Mouse (Mus musculus): ENCODE data around the gene Clmp. TPM values are rescaled to one million over a fixed set of nuclear protein-coding genes. Genes with fewer than 3 reads are reported as not detected.

The Clmp gene
- polyA plus RNA-seq (2011; ENCODE audit: insufficient read depth, insufficient read length, low replicate concordance, missing spikeins): 1.9 and 4.1 TPM in 2 replicates

DNA sequence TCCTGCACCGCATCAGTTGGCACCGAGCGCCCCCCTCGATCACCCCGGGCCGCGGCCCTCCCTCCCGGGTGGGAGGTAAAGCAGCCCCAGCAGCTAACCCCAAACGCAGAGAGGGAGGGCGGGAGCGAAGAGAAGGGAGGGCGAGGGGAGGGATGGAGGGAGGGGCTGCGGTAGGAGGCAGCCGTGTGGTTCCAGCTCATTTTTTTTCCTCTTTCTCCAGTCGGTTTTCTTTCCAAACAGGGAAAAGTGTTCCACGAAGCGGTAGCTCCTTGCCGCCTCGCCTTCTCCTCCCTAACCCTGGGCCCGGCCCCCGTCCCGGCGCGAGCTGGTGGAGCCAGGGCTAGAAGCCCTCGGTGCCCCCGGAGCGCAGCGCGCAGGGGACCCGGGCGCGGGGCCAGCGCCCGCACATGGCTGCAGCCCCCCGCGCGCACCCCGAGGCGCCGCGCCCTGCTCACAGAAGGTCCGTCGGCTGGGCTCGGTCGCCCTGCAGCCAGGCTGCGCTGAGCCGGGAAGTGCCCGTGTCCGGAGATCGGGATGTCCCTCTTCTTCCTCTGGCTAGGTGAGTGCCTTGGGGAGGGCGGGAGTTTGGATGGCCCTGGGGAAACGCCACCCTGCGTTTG, at the start of gene Clmp:
TSS of gene Clmp (plus strand) at position 162 of the 620 bp plus-strand sequence.
- TF ChIP-seq CTCF (IDR thresholded peaks at IDR 0.05; ENCODE audit: control insufficient read depth, insufficient read depth, low read length) (no peak), POLR2A (IDR thresholded peaks at IDR 0.05; ENCODE audit: borderline replicate concordance, control insufficient read depth, low read depth, low read length) (no peak)
- WGBS: 2% methylated on average over 51 of the region's 53 CpGs
- H3K4me1 ChIP-seq (ENCODE audit: control insufficient read depth, insufficient read depth, low read length): no peaks in the 10 kb centered on the region
- no peak within 1 kb of the TSS for H3K4me3 ChIP-seq (replicated peaks; ENCODE audit: control insufficient read depth, low read depth, low read length)
- H3K27ac ChIP-seq (ENCODE audit: control insufficient read depth, insufficient read depth, low read depth, low read length, poor library complexity): peak within 1 kb of the TSS; percentile 29; the same call in 1 of the 2 replicates

GRCm38 (mm10) chr9:40636054-40636453, 49.7 kb upstream of the Clmp start:
- H3K4me1 ChIP-seq (ENCODE audit: control insufficient read depth, insufficient read depth, low read length): peaks cover 2% of the 10 kb centered on the region; the same call in 1 of the 2 replicates
- H3K27ac ChIP-seq (ENCODE audit: control insufficient read depth, insufficient read depth, low read depth, low read length, poor library complexity): no peak overlapping the region
- H3K4me3 ChIP-seq (replicated peaks; ENCODE audit: control insufficient read depth, low read depth, low read length): no peak overlapping the region
- 5% methylated on average over 2 of the region's 2 CpGs for WGBS
- TF ChIP-seq POLR2A (IDR thresholded peaks at IDR 0.05; ENCODE audit: borderline replicate concordance, control insufficient read depth, low read depth, low read length) (no peak), CTCF (IDR thresholded peaks at IDR 0.05; ENCODE audit: control insufficient read depth, insufficient read depth, low read length) (peak; percentile 92)

- TF ChIP-seq POLR2A (IDR thresholded peaks at IDR 0.05; ENCODE audit: borderline replicate concordance, control insufficient read depth, low read depth, low read length) (no peak), CTCF (IDR thresholded peaks at IDR 0.05; ENCODE audit: control insufficient read depth, insufficient read depth, low read length) (no peak)
- Histone ChIP-seq H3K27ac (ENCODE audit: control insufficient read depth, insufficient read depth, low read depth, low read length, poor library complexity) (no peak overlapping the region), H3K4me1 (ENCODE audit: control insufficient read depth, insufficient read depth, low read length) (no peaks in the 10 kb centered on the region; the same call in 1 of the 2 replicates), H3K4me3 (replicated peaks; ENCODE audit: control insufficient read depth, low read depth, low read length) (peak overlapping the region; percentile 71)
- WGBS: 34% methylated on average over 8 of the region's 8 CpGs
Measured at GRCm38 (mm10) chr9:40637705-40638393, 47.9 kb upstream of the Clmp start.

GRCm38 (mm10) chr9:40638394-40639049, 47.2 kb upstream of the Clmp start:
- Histone ChIP-seq H3K4me3 (replicated peaks; ENCODE audit: control insufficient read depth, low read depth, low read length) (peak overlapping the region; percentile 71), H3K4me1 (ENCODE audit: control insufficient read depth, insufficient read depth, low read length) (no peaks in the 10 kb centered on the region; the same call in 1 of the 2 replicates), H3K27ac (ENCODE audit: control insufficient read depth, insufficient read depth, low read depth, low read length, poor library complexity) (0 out of 2 replicates have a peak overlapping the region, but pooled peaks have one; percentile 15)
- TF ChIP-seq CTCF (IDR thresholded peaks at IDR 0.05; ENCODE audit: control insufficient read depth, insufficient read depth, low read length): no peak
- no peak for TF ChIP-seq POLR2A (IDR thresholded peaks at IDR 0.05; ENCODE audit: borderline replicate concordance, control insufficient read depth, low read depth, low read length)
- 16% methylated on average over 14 of the region's 14 CpGs for WGBS

DNA sequence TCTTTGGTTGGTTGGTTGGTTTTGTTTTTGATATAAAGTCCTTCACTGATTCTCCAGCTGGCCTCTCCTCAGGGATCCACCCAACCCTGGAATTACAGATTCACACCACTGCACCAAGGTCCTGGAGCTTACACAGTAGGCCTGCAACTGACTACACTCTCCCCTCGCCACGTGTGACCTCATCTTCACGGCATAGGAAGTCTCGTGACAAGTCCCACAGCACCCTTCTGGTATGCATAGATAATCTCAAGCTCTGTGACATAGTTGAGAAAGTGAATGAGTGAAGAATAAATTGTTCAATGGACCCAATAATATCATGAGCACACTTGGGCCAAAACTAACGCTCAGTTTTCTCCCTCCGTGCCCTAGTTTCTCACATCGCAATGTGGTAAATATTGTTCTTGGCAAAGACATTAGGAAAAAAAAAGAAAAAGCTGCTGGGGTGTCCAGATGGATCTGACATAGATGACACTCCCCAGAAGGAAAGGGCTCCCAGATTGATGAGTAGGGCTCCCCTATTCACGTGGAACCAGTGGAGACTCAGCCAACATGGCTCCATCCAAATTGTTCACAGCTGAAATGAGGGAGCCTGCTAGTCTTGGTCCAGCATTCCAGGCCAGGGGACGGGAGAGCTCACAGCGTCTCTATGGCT, 46.1 kb upstream of the Clmp start:
- H3K4me1 ChIP-seq (ENCODE audit: control insufficient read depth, insufficient read depth, low read length): no peaks in the 10 kb centered on the region; the same call in 1 of the 2 replicates
- H3K27ac ChIP-seq (ENCODE audit: control insufficient read depth, insufficient read depth, low read depth, low read length, poor library complexity): no peak overlapping the region
- TF ChIP-seq CTCF (IDR thresholded peaks at IDR 0.05; ENCODE audit: control insufficient read depth, insufficient read depth, low read length) (no peak), POLR2A (IDR thresholded peaks at IDR 0.05; ENCODE audit: borderline replicate concordance, control insufficient read depth, low read depth, low read length) (no peak)
- WGBS: 74% methylated on average over 10 of the region's 10 CpGs
- no peak overlapping the region for H3K4me3 ChIP-seq (replicated peaks; ENCODE audit: control insufficient read depth, low read depth, low read length)

GRCm38 (mm10) chr9:40641318-40641717, 44.4 kb upstream of the Clmp start:
- 30% methylated on average over 2 of the region's 2 CpGs for WGBS
- Histone ChIP-seq H3K27ac (ENCODE audit: control insufficient read depth, insufficient read depth, low read depth, low read length, poor library complexity) (peak overlapping the region; percentile 31; the same call in 1 of the 2 replicates), H3K4me3 (replicated peaks; ENCODE audit: control insufficient read depth, low read depth, low read length) (no peak overlapping the region), H3K4me1 (ENCODE audit: control insufficient read depth, insufficient read depth, low read length) (no peaks in the 10 kb centered on the region; the same call in 1 of the 2 replicates)
- TF ChIP-seq CTCF (IDR thresholded peaks at IDR 0.05; ENCODE audit: control insufficient read depth, insufficient read depth, low read length) (no peak), POLR2A (IDR thresholded peaks at IDR 0.05; ENCODE audit: borderline replicate concordance, control insufficient read depth, low read depth, low read length) (no peak)

- Histone ChIP-seq H3K4me3 (replicated peaks; ENCODE audit: control insufficient read depth, low read depth, low read length) (no peak overlapping the region), H3K4me1 (ENCODE audit: control insufficient read depth, insufficient read depth, low read length) (no peaks in the 10 kb centered on the region; the same call in 1 of the 2 replicates), H3K27ac (ENCODE audit: control insufficient read depth, insufficient read depth, low read depth, low read length, poor library complexity) (peak overlapping the region; percentile 13; the same call in 1 of the 2 replicates)
- WGBS: 18% methylated on average over 16 of the region's 16 CpGs
- no peak for TF ChIP-seq POLR2A (IDR thresholded peaks at IDR 0.05; ENCODE audit: borderline replicate concordance, control insufficient read depth, low read depth, low read length)
- TF ChIP-seq CTCF (IDR thresholded peaks at IDR 0.05; ENCODE audit: control insufficient read depth, insufficient read depth, low read length): no peak
Measured at GRCm38 (mm10) chr9:40642470-40643220, 43.1 kb upstream of the Clmp start.
